Mouse (Mus musculus) liver, adult 2 months (tissue): ENCODE data around the gene Ptk7.

Experiments
- CTCF ChIP-seq: fragments of 200-500 bp; IDR thresholded peaks from 2 replicates; pipeline ENCODE4 v1.5.1; 2011; ENCODE audit warnings: low read depth, low read length, control low read depth
- POLR2A ChIP-seq: fragments of 200-500 bp; IDR thresholded peaks from 2 replicates; pipeline ENCODE4 v1.6.1; 2011; ENCODE audit warnings: low read length, control low read depth; ENCODE audit not compliant: insufficient read depth; ENCODE audit errors: extremely low read depth

GRCm38 (mm10) chr17:46648436-46648835 is 19.1 kb upstream of the Ptk7 start:
- TF ChIP-seq POLR2A (no peak), CTCF (no peak)
